Mouse (Mus musculus): Measurements from ENCODE around the gene Atp2b2.

Gene Atp2b2

DNA sequence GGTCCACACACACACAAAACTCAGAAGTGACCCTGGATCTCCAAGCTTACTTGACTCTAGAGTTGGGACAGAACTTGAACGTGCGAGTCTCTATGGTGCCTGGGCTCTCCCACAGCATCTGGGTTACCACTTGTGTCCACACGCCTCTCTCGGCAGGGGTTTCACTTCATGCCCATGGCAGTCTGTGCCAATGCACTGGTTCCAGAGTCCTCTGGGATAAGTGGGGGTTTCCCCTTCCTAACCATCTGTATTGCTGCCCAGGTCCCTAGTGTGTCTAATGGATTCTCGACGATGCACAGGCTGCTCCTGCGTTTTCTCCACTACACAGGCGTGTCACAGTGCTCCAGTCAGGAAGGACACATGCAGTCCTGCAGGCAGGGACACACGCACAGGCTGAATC, 184.1 kb downstream of the Atp2b2 start:
- DNase-seq (ENCODE audit: low spot score in 2 of 2): no peak

- no peak for DNase-seq (ENCODE audit: low spot score in 2 of 2)
Observed at GRCm38 (mm10) chr6:113857310-113857873, 185.0 kb downstream of the Atp2b2 start.

DNA sequence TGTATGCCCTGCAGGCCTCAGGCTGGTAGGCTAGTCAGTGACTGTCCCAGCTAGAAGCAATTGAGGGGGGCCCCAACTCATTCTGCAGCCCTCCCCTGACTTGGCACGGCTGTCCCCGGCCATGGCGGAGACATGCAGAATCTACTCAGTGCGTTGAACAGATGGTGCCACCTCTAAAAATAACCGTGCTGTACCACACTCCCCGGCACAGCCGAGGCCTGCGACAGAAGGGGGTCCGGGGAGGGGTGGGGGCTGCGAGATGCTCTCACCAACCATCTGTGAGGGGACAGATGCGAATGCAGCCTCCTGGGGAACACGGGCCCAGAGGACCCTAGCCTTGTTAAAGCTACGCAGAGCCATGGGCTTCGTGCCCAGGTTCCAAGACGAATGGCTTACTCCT, 185.6 kb downstream of the Atp2b2 start:
- no peak for DNase-seq (ENCODE audit: low spot score in 2 of 2)

DNA sequence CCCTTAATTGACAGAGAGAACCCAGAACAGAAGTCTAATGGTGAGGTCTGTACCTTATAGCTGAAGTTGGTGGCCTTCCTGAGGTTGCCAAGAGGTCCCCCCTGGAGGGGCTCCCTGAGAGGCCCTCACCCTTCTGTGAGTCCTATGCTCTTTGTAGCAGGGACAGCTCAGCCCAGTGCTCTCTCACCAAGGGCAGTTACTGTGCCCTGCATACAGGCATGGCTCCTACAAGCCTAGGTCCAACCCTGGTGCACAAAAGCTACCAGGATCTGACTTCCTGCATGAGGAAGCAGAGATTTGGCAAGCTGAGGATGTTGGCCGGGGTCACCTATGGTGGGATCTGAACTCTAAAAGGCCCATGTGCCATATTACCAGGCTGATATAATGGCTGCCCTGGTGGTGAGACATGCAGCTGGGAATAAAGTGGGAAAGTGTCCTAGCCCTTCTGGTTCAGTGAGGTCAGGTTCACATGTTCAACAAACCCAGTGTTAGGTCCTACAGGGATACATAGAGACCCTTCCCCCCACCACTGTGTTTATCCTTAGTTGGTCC, 186.2 kb downstream of the Atp2b2 start:
- DNase-seq (ENCODE audit: low spot score in 2 of 2): no peak

GRCm38 (mm10) chr6:113855581-113855980, 186.8 kb downstream of the Atp2b2 start:
- no peak for DNase-seq (ENCODE audit: low spot score in 2 of 2)

DNA sequence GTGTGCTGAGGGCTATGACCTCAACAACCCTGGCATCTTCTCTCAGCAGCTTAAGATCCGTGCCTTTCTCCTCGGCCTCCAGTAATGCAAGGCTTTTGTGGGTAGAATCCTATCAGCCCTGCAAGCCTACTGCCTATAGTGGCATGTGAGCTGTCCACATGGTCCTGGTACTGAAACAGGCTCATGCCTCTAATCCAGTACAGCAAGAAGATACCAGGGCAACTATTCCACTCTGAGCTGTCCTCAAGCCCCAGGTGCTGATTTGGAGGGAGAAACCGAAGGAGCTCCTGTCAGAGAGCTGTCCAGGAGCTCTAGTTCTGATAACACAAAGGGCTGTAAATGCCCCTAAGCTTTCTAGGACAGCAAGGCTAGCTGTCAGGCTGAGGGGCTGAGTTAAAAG, 190.1 kb downstream of the Atp2b2 start:
- DNase-seq (ENCODE audit: low spot score in 2 of 2): peak; percentile 32 to 37

DNA sequence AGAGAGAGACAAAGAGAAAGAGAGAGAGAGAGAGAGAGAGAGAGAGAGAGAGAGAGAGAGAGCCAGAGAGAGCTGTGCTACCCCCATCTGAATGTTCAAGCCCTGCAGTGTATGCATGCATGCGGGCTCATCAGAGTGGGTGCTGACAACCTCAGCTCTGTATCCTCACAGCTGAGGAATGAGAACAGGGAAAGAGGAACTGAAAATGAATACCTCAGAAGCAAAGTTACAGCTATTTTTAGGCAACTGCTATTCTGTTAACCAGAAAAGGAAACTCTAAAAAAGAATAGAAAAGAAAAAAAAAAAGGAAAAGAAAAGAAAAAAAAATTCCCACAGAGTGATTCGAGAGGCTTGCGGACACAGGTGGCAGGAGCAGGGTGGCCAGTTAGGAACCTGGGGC, 192.6 kb downstream of the Atp2b2 start:
- no peak for DNase-seq (ENCODE audit: low spot score in 2 of 2)

- no peak for DNase-seq (ENCODE audit: low spot score in 2 of 2)
Observed at GRCm38 (mm10) chr6:113848655-113849054, 193.8 kb downstream of the Atp2b2 start.

DNA sequence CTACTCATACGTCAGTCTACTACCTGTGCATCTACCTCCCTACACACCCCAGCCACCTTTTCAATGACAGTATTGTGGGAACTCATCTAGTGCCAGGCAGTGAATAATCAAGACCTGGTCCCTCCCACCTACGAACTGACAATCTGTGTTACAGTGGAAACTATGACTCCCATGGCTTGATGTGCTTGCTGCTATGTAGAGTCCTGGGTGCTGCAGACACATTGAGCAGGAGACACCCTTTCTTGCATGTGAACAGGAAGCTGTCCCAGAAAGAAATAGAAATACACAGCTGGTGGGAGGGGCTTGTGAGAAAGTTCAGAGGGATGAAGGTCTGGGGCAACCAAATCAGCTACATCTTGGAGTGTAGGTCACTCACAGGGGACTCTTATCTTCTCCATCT, 195.3 kb downstream of the Atp2b2 start:
- DNase-seq (ENCODE audit: low spot score in 2 of 2): no peak

GRCm38 (mm10) chr6:113843248-113843647, 199.2 kb downstream of the Atp2b2 start:
- no peak for DNase-seq (ENCODE audit: low spot score in 2 of 2)

GRCm38 (mm10) chr6:113838493-113838892, 203.9 kb downstream of the Atp2b2 start:
- no peak for DNase-seq (ENCODE audit: low spot score in 2 of 2)

DNA sequence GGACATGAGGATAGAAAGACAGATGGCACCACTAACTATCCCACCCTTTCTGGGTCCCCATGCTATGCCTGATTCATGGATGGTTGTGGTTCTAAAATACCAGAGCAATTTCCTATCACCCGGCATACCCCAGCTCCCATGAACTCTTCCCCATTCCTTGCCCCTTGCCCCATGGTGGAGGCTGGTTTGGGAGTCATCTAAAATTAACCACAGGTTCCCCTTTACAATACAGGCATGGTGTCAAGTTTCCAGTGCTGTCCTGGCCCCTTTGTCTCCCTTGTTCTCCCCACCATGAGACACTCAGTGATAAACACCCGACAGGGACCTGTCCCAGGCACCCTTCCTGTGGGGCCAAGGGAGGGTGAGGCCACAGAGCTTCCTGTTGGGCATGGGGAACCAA, 204.7 kb downstream of the Atp2b2 start:
- no peak for DNase-seq (ENCODE audit: low spot score in 2 of 2)

DNA sequence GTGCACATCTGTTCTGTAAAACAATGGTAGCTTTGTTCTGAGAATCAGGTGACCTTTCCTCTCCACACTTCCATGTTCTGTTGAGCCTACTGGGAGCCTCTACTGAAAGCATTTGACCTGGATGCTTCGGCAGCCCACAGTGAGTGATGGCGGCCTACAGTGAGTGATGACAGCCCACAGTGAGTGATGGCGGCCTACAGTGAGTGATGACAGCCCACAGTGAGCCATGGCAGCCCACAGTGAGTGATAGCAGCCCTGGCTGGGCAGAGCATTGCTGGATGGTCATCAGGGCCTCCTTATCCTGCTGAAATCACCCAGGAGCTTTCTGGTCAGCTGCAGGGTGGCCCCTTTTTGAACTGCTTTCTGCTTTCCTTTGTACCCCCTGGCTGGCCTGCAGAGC, 205.9 kb downstream of the Atp2b2 start:
- DNase-seq (ENCODE audit: low spot score in 2 of 2): no peak

GRCm38 (mm10) chr6:113830463-113830862, 211.9 kb downstream of the Atp2b2 start:
- no peak for DNase-seq (ENCODE audit: low spot score in 2 of 2)

DNA sequence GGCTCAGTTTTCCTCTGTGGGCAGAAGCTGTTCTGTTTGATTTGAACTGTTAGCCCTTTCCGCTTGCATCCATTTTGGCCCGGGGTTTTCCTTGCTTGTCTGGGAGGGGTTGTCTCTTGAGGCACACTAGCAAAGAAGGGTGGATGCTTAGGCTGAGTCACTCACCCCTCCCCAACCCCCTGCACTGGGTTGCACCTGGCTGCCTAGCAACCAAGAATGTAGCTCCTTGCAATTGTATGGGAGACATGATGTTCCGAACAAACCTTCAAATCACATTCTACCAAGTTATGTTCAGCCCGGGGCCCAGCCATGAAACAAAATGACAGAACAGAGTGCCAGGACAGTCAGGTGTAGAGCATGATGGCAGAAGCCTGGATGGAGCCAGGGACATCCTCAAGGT, 215.1 kb downstream of the Atp2b2 start:
- no peak for DNase-seq (ENCODE audit: low spot score in 2 of 2)

GRCm38 (mm10) chr6:113822417-113822816, 220.0 kb downstream of the Atp2b2 start:
- DNase-seq (ENCODE audit: low spot score in 2 of 2): peak in 1 of 2 experiments; percentile 1

GRCm38 (mm10) chr6:113816690-113817089, 225.7 kb downstream of the Atp2b2 start:
- no peak for DNase-seq (ENCODE audit: low spot score in 2 of 2)

DNA sequence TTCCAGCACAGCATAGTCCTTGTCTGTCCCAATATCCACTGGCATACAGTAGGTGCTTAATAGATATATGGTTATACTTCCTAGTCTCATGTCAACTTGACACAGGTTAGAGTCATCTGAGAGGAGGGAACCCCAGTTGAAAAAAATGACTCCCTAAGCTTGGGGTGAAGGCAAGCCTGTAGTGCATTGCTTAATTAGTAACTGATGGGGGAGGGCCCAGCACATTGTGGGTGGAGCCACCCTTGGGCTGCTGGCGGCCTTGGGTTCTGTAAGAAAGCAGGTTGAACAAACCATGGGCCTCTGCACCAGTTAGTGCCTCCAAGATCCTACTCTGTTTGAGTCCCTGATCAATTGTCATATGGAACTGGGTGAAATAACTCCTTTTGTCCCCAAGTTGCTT, 231.0 kb downstream of the Atp2b2 start:
- DNase-seq (ENCODE audit: low spot score in 2 of 2): no peak

GRCm38 (mm10) chr6:113810667-113811066, 231.7 kb downstream of the Atp2b2 start:
- DNase-seq (ENCODE audit: low spot score in 2 of 2): no peak

GRCm38 (mm10) chr6:113806241-113806640, 236.2 kb downstream of the Atp2b2 start:
- no peak for DNase-seq (ENCODE audit: low spot score in 2 of 2)

- DNase-seq (ENCODE audit: low spot score in 2 of 2): no peak
Observed at GRCm38 (mm10) chr6:113801233-113801632, 241.2 kb downstream of the Atp2b2 start.

DNA sequence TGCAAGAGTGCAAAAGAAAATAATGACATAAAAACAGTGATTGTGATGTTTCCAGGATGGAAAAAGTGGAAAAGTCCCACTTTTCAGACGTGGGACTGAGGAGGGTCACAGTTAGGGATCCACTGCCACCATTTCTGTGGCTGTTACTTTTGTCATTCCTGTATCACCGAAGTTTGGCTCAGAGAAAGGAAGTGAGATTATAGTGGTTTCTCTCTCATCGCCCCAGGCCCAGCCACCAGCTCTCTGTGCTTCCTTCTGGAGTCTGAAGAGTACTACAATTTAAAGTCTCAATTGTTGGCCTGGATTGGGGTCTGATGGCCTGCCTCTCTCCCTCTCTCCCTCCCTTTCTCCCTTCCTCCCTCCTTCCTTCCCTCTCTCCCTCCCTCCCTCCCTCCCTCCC, 242.5 kb downstream of the Atp2b2 start:
- no peak for DNase-seq (ENCODE audit: low spot score in 2 of 2)

- DNase-seq (ENCODE audit: low spot score in 2 of 2): no peak
Observed at GRCm38 (mm10) chr6:113799349-113799748, 243.1 kb downstream of the Atp2b2 start.

DNA sequence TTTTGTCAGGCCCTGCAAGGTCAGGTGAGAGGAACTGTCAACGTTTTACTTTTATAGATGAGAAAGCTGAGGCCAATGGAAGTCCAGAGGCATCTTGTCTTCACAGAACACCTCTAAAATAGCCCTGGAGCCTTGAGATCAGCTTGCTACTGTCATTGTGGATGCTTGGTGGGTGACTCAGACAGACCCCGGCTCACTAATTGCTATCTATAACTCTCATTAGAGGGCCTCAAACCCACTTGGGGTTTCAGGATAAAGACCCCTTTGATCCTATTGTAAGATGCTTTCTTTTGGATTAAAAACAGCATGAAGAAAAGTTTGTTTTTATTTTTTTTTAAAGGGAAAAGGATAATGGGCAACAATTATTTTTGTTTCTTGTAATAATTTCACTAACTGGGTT, 243.5 kb downstream of the Atp2b2 start:
- no peak for DNase-seq (ENCODE audit: low spot score in 2 of 2)

Data from urinary bladder, adult 18-20 months (tissue).